Mouse (Mus musculus) CH12.LX (cell line): ENCODE data around the gene Mapk11. TPM values are rescaled to one million over a fixed set of nuclear protein-coding genes. Genes with fewer than 3 reads are reported as not detected.

Source experiments
- DNase-seq: peaks from one replicate; pipeline ENCODE4 v3.0.0-alpha.2; 2013; ENCODE audit errors: extremely low read depth
- H3K27ac ChIP-seq: 2 replicates; pipeline ENCODE4 v1.5.1; 2012; ENCODE audit warnings: low read depth, mild to moderate bottlenecking, control low read depth, moderate library complexity; ENCODE audit not compliant: insufficient read depth
- H3K27me3 ChIP-seq: replicated peaks from 2 replicates; pipeline ENCODE3; 2012; ENCODE audit warnings: inconsistent platforms
- H3K36me3 ChIP-seq, 2 experiments: replicated peaks in 1 of 2; 2 replicates each; pipeline versions ENCODE3 to v1.6.1; 2012; ENCODE audit warnings: inconsistent platforms in 1 of 2, low read length in 1 of 2, mild to moderate bottlenecking in 1 of 2, mixed read lengths in 1 of 2, moderate library complexity in 1 of 2; ENCODE audit not compliant: control insufficient read depth in 1 of 2, insufficient read depth in 1 of 2
- H3K4me1 ChIP-seq, 2 experiments: 2 replicates each; pipeline ENCODE4 v1.6.1; 2012; ENCODE audit warnings: inconsistent platforms in 1 of 2, moderate library complexity in 1 of 2; ENCODE audit not compliant: insufficient read depth in 2 of 2, control insufficient read depth in 1 of 2
- H3K4me2 ChIP-seq: 2 replicates; pipeline ENCODE4 v1.6.1; 2012; ENCODE audit warnings: low read depth, mild to moderate bottlenecking, control low read depth; ENCODE audit not compliant: poor library complexity, insufficient read depth, severe bottlenecking
- H3K4me3 ChIP-seq, 3 experiments: fragments of 150-350 bp in 1 of 3; sonication (generic) in 1 of 3; replicated peaks in 1 of 3; 2 replicates each; pipeline versions ENCODE3 to v1.5.1; 2011 to 2012; ENCODE audit warnings: low read depth in 2 of 3, low read length in 2 of 3, mild to moderate bottlenecking in 2 of 3, moderate library complexity in 2 of 3, control low read depth in 1 of 3, improper control_type of control experiment in 1 of 3, inconsistent platforms in 1 of 3, mixed read lengths in 1 of 3; ENCODE audit not compliant: poor library complexity in 1 of 3
- H3K79me2 ChIP-seq: replicated peaks from 2 replicates; pipeline ENCODE4 v1.6.1; 2012; ENCODE audit warnings: mild to moderate bottlenecking, moderate library complexity; ENCODE audit not compliant: control insufficient read depth, poor library complexity, insufficient read depth, severe bottlenecking; ENCODE audit errors: extremely low read depth
- H3K9ac ChIP-seq: 2 replicates; pipeline ENCODE4 v1.6.1; 2012; ENCODE audit warnings: low read depth, mild to moderate bottlenecking, control low read depth, moderate library complexity; ENCODE audit not compliant: insufficient read depth
- H3K9me3 ChIP-seq: replicated peaks from 2 replicates; pipeline ENCODE3; 2012; ENCODE audit warnings: low read length, inconsistent platforms, mixed read lengths
- BHLHE40 ChIP-seq: IDR thresholded peaks from 2 replicates; pipeline ENCODE4 v1.6.1; 2011; ENCODE audit warnings: mild to moderate bottlenecking, low read depth, low read length, improper control_type of control experiment
- CTCF ChIP-seq, 2 experiments: IDR thresholded peaks in 1 of 2; conservative IDR thresholded peaks in 1 of 2; 2 replicates each; pipeline ENCODE4 v1.5.1; 2011 to 2012; ENCODE audit warnings: low read depth in 2 of 2, low read length in 2 of 2, improper control_type of control experiment in 1 of 2, inconsistent platforms in 1 of 2, mild to moderate bottlenecking in 1 of 2, moderate library complexity in 1 of 2
- E2F4 ChIP-seq: IDR thresholded peaks from 2 replicates; pipeline ENCODE4 v1.6.1; 2011; ENCODE audit warnings: low read depth, low read length, improper control_type of control experiment; ENCODE audit not compliant: insufficient replicate concordance
- ETS1 ChIP-seq: conservative IDR thresholded peaks from 2 replicates; pipeline ENCODE4 v1.6.1; 2012; ENCODE audit warnings: low read depth, mild to moderate bottlenecking, inconsistent platforms, low read length, improper control_type of control experiment, moderate library complexity
- GABPA ChIP-seq: IDR thresholded peaks from 2 replicates; pipeline ENCODE4 v1.6.1; 2012; ENCODE audit warnings: low read depth, low read length, improper control_type of control experiment, inconsistent platforms; ENCODE audit not compliant: insufficient replicate concordance
- HCFC1 ChIP-seq: IDR thresholded peaks from 2 replicates; pipeline ENCODE4 v1.6.1; 2012; ENCODE audit warnings: low read depth, mild to moderate bottlenecking, inconsistent platforms, low read length, improper control_type of control experiment
- IRF4 ChIP-seq: IDR thresholded peaks from 2 replicates; pipeline ENCODE4 v1.6.1; 2014; ENCODE audit warnings: low read depth, mild to moderate bottlenecking, inconsistent platforms, low read length, improper control_type of control experiment
- JUN ChIP-seq: IDR thresholded peaks from 2 replicates; pipeline ENCODE4 v1.6.1; 2011; ENCODE audit warnings: low read depth, mild to moderate bottlenecking, low read length, improper control_type of control experiment, moderate library complexity; ENCODE audit not compliant: insufficient read depth
- JUND ChIP-seq: conservative IDR thresholded peaks from 2 replicates; pipeline ENCODE4 v1.6.1; 2011; ENCODE audit warnings: low read depth, low read length, improper control_type of control experiment
- KAT2A ChIP-seq: IDR thresholded peaks from 2 replicates; pipeline ENCODE4 v1.6.1; 2012; ENCODE audit warnings: low read length, improper control_type of control experiment, inconsistent platforms; ENCODE audit not compliant: insufficient replicate concordance
- MAX ChIP-seq: IDR thresholded peaks from 2 replicates; pipeline ENCODE4 v1.6.1; 2011; ENCODE audit warnings: low read length, improper control_type of control experiment
- MAZ ChIP-seq: IDR thresholded peaks from 2 replicates; pipeline ENCODE4 v1.6.1; 2012; ENCODE audit warnings: low read depth, mild to moderate bottlenecking, inconsistent platforms, low read length, improper control_type of control experiment, moderate library complexity
- MXI1 ChIP-seq: IDR thresholded peaks from 2 replicates; pipeline ENCODE4 v1.6.1; 2011; ENCODE audit warnings: mild to moderate bottlenecking, low read depth, low read length, improper control_type of control experiment
- NELFE ChIP-seq: IDR thresholded peaks from 2 replicates; pipeline ENCODE4 v1.6.1; 2011; ENCODE audit warnings: low read depth, low read length, improper control_type of control experiment
- NRF1 ChIP-seq: IDR thresholded peaks from 2 replicates; pipeline ENCODE4 v1.6.1; 2014; ENCODE audit warnings: low read depth, mild to moderate bottlenecking, inconsistent platforms, low read length, improper control_type of control experiment, moderate library complexity
- POLR2A ChIP-seq: IDR thresholded peaks from 2 replicates; pipeline ENCODE4 v1.6.1; 2011; ENCODE audit warnings: low read depth, mild to moderate bottlenecking, improper control_type of control experiment, low read length
- POLR2AphosphoS2 ChIP-seq: IDR thresholded peaks from 2 replicates; pipeline ENCODE4 v1.6.1; 2011; ENCODE audit warnings: low read depth, low read length, improper control_type of control experiment
- RAD21 ChIP-seq: IDR thresholded peaks from 2 replicates; pipeline ENCODE4 v1.6.1; 2011; ENCODE audit warnings: low read depth, mild to moderate bottlenecking, low read length, improper control_type of control experiment, moderate library complexity
- RCOR1 ChIP-seq: conservative IDR thresholded peaks from 2 replicates; pipeline ENCODE4 v1.6.1; 2012; ENCODE audit warnings: low read depth, mild to moderate bottlenecking, inconsistent platforms, low read length, improper control_type of control experiment
- SIN3A ChIP-seq: IDR thresholded peaks from 2 replicates; pipeline ENCODE4 v1.6.1; 2012; ENCODE audit warnings: low read length, improper control_type of control experiment, inconsistent platforms
- TBP ChIP-seq: conservative IDR thresholded peaks from 2 replicates; pipeline ENCODE4 v1.6.1; 2011; ENCODE audit warnings: low read depth, low read length, improper control_type of control experiment
- TCF12 ChIP-seq: IDR thresholded peaks from 2 replicates; pipeline ENCODE4 v1.6.1; 2014; ENCODE audit warnings: low read depth, mild to moderate bottlenecking, inconsistent platforms, low read length, improper control_type of control experiment
- UBTF ChIP-seq: IDR thresholded peaks from 2 replicates; pipeline ENCODE4 v1.6.1; 2012; ENCODE audit warnings: low read depth, mild to moderate bottlenecking, inconsistent platforms, low read length, improper control_type of control experiment, moderate library complexity
- USF1 ChIP-seq: IDR thresholded peaks from 2 replicates; pipeline ENCODE4 v1.6.1; 2014; ENCODE audit warnings: low read depth, mild to moderate bottlenecking, inconsistent platforms, low read length, improper control_type of control experiment
- ZKSCAN1 ChIP-seq: IDR thresholded peaks from 2 replicates; pipeline ENCODE4 v1.6.1; 2012; ENCODE audit warnings: low read depth, inconsistent platforms, low read length, improper control_type of control experiment, borderline replicate concordance
- ZMIZ1 ChIP-seq: IDR thresholded peaks from 2 replicates; pipeline ENCODE4 v1.6.1; 2012; ENCODE audit warnings: low read depth, mild to moderate bottlenecking, inconsistent platforms, low read length, improper control_type of control experiment
- ZNF384 ChIP-seq: IDR thresholded peaks from 2 replicates; pipeline ENCODE4 v1.6.1; 2012; ENCODE audit warnings: low read depth, low read length, improper control_type of control experiment, inconsistent platforms
- dilution Hi-C: fragments of 300-500 bp; cut with MboI; formaldehyde crosslinking; loops from 2 replicates; pipeline ENCODE4 v1.14.3; 2020; ENCODE audit warnings: low sequenced_read_pairs; ENCODE audit not compliant: extremely low pct_unique_long_range_greater_than_20kb, extremely low pct_ligation_motif_present
- in situ Hi-C: fragments of 300-500 bp; cut with MboI; formaldehyde crosslinking; loops from 3 replicates; pipeline ENCODE4 v1.14.3; 2019; ENCODE audit warnings: low sequenced_read_pairs, low pct_ligation_motif_present, low pct_unique_long_range_greater_than_20kb, mixed read lengths
- polyA plus RNA-seq: library from polyadenylated mRNA; unstranded; fragments of >175 nt; gene quantifications from 2 replicates; pipeline ENCODE4 v1.2.1, GENCODE M21; 2012; ENCODE audit warnings: low read depth; ENCODE audit not compliant: insufficient read length
- total RNA-seq, 2 experiments: library from RNA; depleted of rRNA; stranded (reverse); fragments of 300-350 nt in 1 of 2; fragments of >200 nt in 1 of 2; gene quantifications; 2 replicates each; pipeline ENCODE4 v1.2.3; 2012 to 2014

The Mapk11 gene
- total and polyA plus RNA-seq, 3 experiments = 3.9 to 11.4 (median 5.3) TPM

DNA sequence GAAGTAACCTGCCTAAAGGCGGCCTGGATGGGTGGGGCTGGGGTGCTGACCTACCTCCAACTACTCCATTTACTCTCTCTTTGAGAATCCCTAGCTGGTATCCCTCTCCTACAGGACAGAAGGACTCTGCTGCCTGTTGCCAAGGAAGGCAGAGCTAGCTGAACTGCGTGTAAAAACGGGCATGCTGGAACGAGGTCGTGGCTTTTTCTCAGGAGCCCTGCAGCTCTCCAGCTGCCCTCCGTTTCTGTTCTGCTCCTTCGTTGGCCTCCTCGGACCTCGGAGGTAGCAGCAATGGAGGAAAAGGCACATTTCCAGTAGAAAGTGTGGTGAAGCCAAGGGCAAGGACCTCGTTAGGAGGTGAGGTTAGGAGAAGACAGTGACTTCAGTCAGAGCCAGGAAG is 19.5 kb upstream of the Mapk11 start:
- H3K9ac ChIP-seq = no peak overlapping the region
- dilution Hi-C loops = no loop called here
- TF ChIP-seq ETS1 (no peak), TCF12 (no peak), POLR2AphosphoS2 (no peak), BHLHE40 (no peak), RAD21 (no peak), JUN (no peak), UBTF (no peak), SIN3A (no peak), GABPA (no peak), NRF1 (no peak), CTCF (conservative IDR thresholded peaks at IDR 0.05 in 1 of 2, IDR thresholded peaks at IDR 0.05 in 1 of 2; ENCODE audit: low read depth in 2 of 2, low read length in 2 of 2) (no peak), MXI1 (no peak), E2F4 (no peak), IRF4 (no peak), JUND (no peak), ZMIZ1 (no peak), HCFC1 (no peak), KAT2A (no peak), RCOR1 (no peak)
- TF ChIP-seq, all 38 proteins: peak for 0
- peaks cover 1% of the 10 kb centered on the region for H3K27me3 ChIP-seq
- H3K9me3 ChIP-seq = no peaks in the 10 kb centered on the region
- peaks cover 14 to 61% of the 10 kb centered on the region in 2 experiments for H3K4me1 ChIP-seq
- H3K4me2 ChIP-seq = no peak overlapping the region
- H3K79me2 ChIP-seq = no peaks in the 10 kb centered on the region
- peaks cover 23 to 31% of the 10 kb centered on the region in 2 experiments for H3K36me3 ChIP-seq
- in situ Hi-C loops = no loop called here
- no peak overlapping the region for H3K4me3 ChIP-seq
- no peak overlapping the region for H3K27ac ChIP-seq
- no peak for DNase-seq

DNA sequence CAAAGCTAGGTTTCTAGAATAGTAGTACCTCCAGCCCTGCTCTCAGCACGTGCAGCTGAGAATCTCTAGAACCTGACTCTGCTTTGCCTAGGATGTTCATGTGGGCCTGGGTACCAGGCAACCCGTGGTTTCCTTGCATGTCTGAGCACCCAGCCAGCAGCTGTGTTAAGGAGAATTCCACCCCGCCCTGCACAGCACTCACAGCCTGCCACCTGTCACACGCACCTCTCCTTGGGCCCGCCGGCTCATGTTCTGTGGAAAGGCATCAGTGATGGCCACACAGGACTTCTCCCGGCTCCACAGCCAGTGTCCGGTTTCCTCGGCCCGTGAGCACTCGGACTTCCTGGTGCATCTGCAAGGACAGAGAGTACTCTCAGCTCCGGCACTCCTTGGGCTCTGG is 16.1 kb upstream of the Mapk11 start:
- Histone ChIP-seq H3K36me3 (peaks cover 39 to 55% of the 10 kb centered on the region in 2 experiments), H3K9ac (no peak overlapping the region), H3K79me2 (no peaks in the 10 kb centered on the region), H3K27ac (no peak overlapping the region), H3K9me3 (no peaks in the 10 kb centered on the region), H3K4me3 (no peak overlapping the region), H3K4me1 (peaks cover 4 to 44% of the 10 kb centered on the region in 2 experiments), H3K4me2 (no peak overlapping the region), H3K27me3 (no peaks in the 10 kb centered on the region)
- TF ChIP-seq HCFC1 = no peak
- no peak for TF ChIP-seq ZMIZ1
- no peak for TF ChIP-seq NELFE
- no peak for TF ChIP-seq MAX
- no peak for TF ChIP-seq MAZ
- TF ChIP-seq ZNF384 = no peak
- no peak for TF ChIP-seq CTCF (conservative IDR thresholded peaks at IDR 0.05 in 1 of 2, IDR thresholded peaks at IDR 0.05 in 1 of 2; ENCODE audit: low read depth in 2 of 2, low read length in 2 of 2)
- no peak for TF ChIP-seq TCF12
- no peak for TF ChIP-seq GABPA
- no peak for TF ChIP-seq NRF1
- no peak for TF ChIP-seq KAT2A
- no peak for TF ChIP-seq BHLHE40
- TF ChIP-seq TBP = no peak
- TF ChIP-seq IRF4 = no peak
- TF ChIP-seq ZKSCAN1 = no peak
- no peak for TF ChIP-seq POLR2A
- no peak for TF ChIP-seq USF1
- in situ Hi-C loops (no loop called here), dilution Hi-C loops (no loop called here)
- DNase-seq = no peak
